Comparison of ENCODE assay signal across 8 mouse cellular contexts in the genomic region with DNA sequence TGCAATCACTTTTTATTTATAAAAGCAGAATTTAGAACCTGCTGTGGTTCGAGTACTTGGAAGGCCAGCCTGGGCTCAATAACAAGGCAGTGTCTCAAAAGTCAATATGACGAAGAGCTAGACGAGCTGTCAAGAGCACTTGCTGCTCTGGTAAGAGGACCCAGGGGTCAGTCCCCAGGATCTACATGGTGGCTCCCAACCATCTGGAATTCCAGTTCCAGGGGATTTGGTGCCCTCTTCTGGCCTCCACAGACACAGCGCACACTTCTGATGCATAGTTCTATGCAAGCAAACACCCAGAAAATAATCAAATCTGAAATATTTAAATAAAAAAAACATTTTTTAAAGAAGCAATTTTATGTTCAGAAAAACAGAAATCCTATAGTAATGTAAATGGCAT. TPM values are rescaled to one million over a fixed set of nuclear protein-coding genes. Genes with fewer than 3 reads are reported as not detected.
DNase-seq lines count a peak whose midpoint lies in the region; ATAC-seq and TF ChIP-seq lines count a peak whose summit lies in the region.

No protein-coding gene starts in this region.

- H3K4me2 ChIP-seq in neural tube, embryonic 11.5 days (ENCODE audit: low read depth), result no peak overlapping the region

- peak; percentile 18 for DNase-seq in adrenal gland, postnatal 14 days
- DNase-seq in adrenal gland, postnatal 4 days (ENCODE audit: low spot score in 2 of 2), result no peak
- peak; percentile 22 for DNase-seq in left cerebral cortex, postnatal 4 days
- no peak for DNase-seq in left cerebral cortex, postnatal 10 days (ENCODE audit: extremely low spot score in 1 of 2, low spot score in 2 of 2)
- DNase-seq in brain, embryonic 14.5 days (ENCODE audit: low read depth), result peak; percentile 6
- DNase-seq in neural tube, embryonic 11.5 days (ENCODE audit: low spot score), result peak; percentile 23
- DNase-seq in B cell, adult 2 months, result no peak
- no peak for DNase-seq in cerebellum, adult 11-12 months

- H3K36me3 ChIP-seq in neural tube, embryonic 11.5 days (ENCODE audit: control insufficient read depth, insufficient read depth, low read length), result peaks cover 2% of the 10 kb centered on the region; the same call in 1 of the 2 replicates

- TF ChIP-seq CTCF in brain, embryonic 14.5 days (IDR thresholded peaks at IDR 0.05; ENCODE audit: borderline replicate concordance, extremely low read depth, insufficient read depth, insufficient read length), result peak; percentile 47; the same call in 1 of the 2 replicates

- no peak overlapping the region for H3K4me3 ChIP-seq in neural tube, embryonic 11.5 days (ENCODE audit: low read depth, low read length)

- 93% methylated on average over 4 of the region's 4 CpGs for WGBS in neural tube, embryonic 11.5 days

- H3K27ac ChIP-seq in neural tube, embryonic 11.5 days (ENCODE audit: low read depth, low read length), result no peak overlapping the region

- no peak for ATAC-seq in neural tube, embryonic 11.5 days (ENCODE audit: insufficient read depth, low FRiP score, low TSS enrichment)

- no peaks in the 10 kb centered on the region for H3K4me1 ChIP-seq in neural tube, embryonic 11.5 days (ENCODE audit: control insufficient read depth, insufficient read depth, low read length)

- no peak overlapping the region for H3K9ac ChIP-seq in neural tube, embryonic 11.5 days (ENCODE audit: low read length)

- H3K9me3 ChIP-seq in neural tube, embryonic 11.5 days (ENCODE audit: control insufficient read depth, low read length), result no peaks in the 10 kb centered on the region

- TF ChIP-seq POLR2A in brain, embryonic 14.5 days (IDR thresholded peaks at IDR 0.05; ENCODE audit: borderline replicate concordance, extremely low read depth, insufficient read depth, insufficient read length, poor library complexity, severe bottlenecking), result no peak

- H3K27me3 ChIP-seq in neural tube, embryonic 11.5 days (ENCODE audit: control insufficient read depth, insufficient read depth, low read length), result no peaks in the 10 kb centered on the region

- intact Hi-C loops in left cerebral cortex, postnatal 4 days (cut with DNase I), result no loop called here
- intact Hi-C loops in left cerebral cortex, postnatal 10 days (cut with DNase I), result no loop called here

RNA-seq across cellular contexts. Expression of gene Thada, which starts 45.0 kb away (rescaled TPM):
- total RNA-seq in adrenal gland, postnatal 14 days (2021), result 18.9 and 19.6 TPM in 2 replicates
- total RNA-seq in adrenal gland, postnatal 4 days (2021), result 10 to 100 TPM; 18.2 to 20.7 TPM
- total RNA-seq in left cerebral cortex, postnatal 4 days (2021), result 10 to 100 TPM; 18.4 to 21.7 TPM
- 10 to 100 TPM; 13.3 to 13.8 TPM for total RNA-seq in left cerebral cortex, postnatal 10 days (2021)
- 6.5 and 10.2 TPM in 2 replicates for polyA plus RNA-seq in brain, embryonic 14.5 days (2012; rRNA removed)
- 10.0 and 10.9 TPM in 2 replicates for polyA plus RNA-seq in neural tube, embryonic 11.5 days (2014; fragmentation: Nextera tagmentation; extraction: Ambion mirVana)

Comparison
In these comparisons a context has a peak if more than half of its experiments do, and no peak if none do; other contexts are left out.
1. DNase-seq: peak in adrenal gland, postnatal 14 days (single experiment), left cerebral cortex, postnatal 4 days (single experiment), brain, embryonic 14.5 days (single experiment) and neural tube, embryonic 11.5 days (single experiment); none in adrenal gland, postnatal 4 days (0 of 2), left cerebral cortex, postnatal 10 days (0 of 2), B cell, adult 2 months (0 of 2) and cerebellum, adult 11-12 months (single experiment).